10 mouse cellular contexts compared by ENCODE assay signal in the genomic region with DNA sequence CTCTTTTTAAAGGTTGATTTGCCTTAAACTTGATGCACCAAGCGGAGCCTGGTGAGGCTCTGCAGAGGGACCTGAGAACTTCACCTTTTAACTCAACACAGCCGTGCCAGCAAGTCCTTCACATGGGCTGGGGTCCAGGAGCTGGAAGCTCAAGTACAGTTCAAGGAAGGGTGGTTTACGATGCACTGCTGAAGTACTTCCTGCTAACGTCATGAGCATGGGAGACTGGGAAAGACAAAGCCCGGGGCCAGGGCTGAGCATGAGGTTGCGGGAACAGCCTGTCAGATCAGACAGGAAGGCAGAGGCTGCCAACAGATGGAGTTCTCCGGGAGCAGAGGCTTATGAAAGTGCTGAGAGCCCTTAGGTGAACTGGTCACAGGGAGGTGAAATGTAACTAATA. TPM values are rescaled to one million over a fixed set of nuclear protein-coding genes. Genes with fewer than 3 reads are reported as not detected.
DNase-seq lines count a peak whose midpoint lies in the region; ATAC-seq and TF ChIP-seq lines count a peak whose summit lies in the region.
"Had no signal": no experiment of that assay in that cellular context is flagged by ENCODE, and none has a peak within 500 bp of the region (broad histone marks: within the 10 kb centered on the region; RNA-seq: fewer than 3 reads in every experiment).

No protein-coding gene starts in this region.

- no peak overlapping the region for H3K9ac ChIP-seq in forebrain, embryonic 14.5 days (ENCODE audit: low read length)
- H3K9ac ChIP-seq: liver, embryonic 15.5 days had no signal

- no peak for TF ChIP-seq POLR2A in kidney, adult 2 months (IDR thresholded peaks at IDR 0.05; ENCODE audit: low read depth, low read length)

- no peaks in the 10 kb centered on the region for H3K36me3 ChIP-seq in forebrain, embryonic 14.5 days (ENCODE audit: control insufficient read depth, insufficient read depth, low read length)
- H3K36me3 ChIP-seq in forebrain, embryonic 10.5 days (replicated peaks) = no peaks in the 10 kb centered on the region
- no peaks in the 10 kb centered on the region for H3K36me3 ChIP-seq in kidney, adult 2 months (ENCODE audit: control insufficient read depth, insufficient read depth, low read length)
- H3K36me3 ChIP-seq: liver, embryonic 15.5 days had no signal

- H3K4me3 ChIP-seq in forebrain, embryonic 14.5 days (ENCODE audit: low read depth, low read length) = no peak overlapping the region
- no peak overlapping the region for H3K4me3 ChIP-seq in forebrain, embryonic 10.5 days
- H3K4me3 ChIP-seq in kidney, adult 2 months (ENCODE audit: insufficient read depth, low read depth, low read length) = no peak overlapping the region
- H3K4me3 ChIP-seq: liver, embryonic 15.5 days had no signal

- 68% methylated on average over 7 of the region's 7 CpGs for WGBS in forebrain, embryonic 14.5 days
- 68% methylated on average over 7 of the region's 7 CpGs for WGBS in forebrain, embryonic 10.5 days
- WGBS in kidney, adult 2 months = 26% methylated on average over 7 of the region's 7 CpGs

- intact Hi-C loops in gastrocnemius, postnatal 36 days (cut with DNase I) = no loop called here

- no peaks in the 10 kb centered on the region for H3K4me1 ChIP-seq in forebrain, embryonic 14.5 days (ENCODE audit: control insufficient read depth, insufficient read depth, low read length)
- H3K4me1 ChIP-seq in forebrain, embryonic 10.5 days = 0 out of 2 replicates have a peak, but pooled peaks cover 3% of the 10 kb centered on the region
- H3K4me1 ChIP-seq in kidney, adult 2 months (ENCODE audit: control insufficient read depth, insufficient read depth, low read length) = no peaks in the 10 kb centered on the region

- no peak overlapping the region for H3K4me2 ChIP-seq in forebrain, embryonic 14.5 days (ENCODE audit: low read length)
- H3K4me2 ChIP-seq: liver, embryonic 15.5 days had no signal

- H3K27ac ChIP-seq in forebrain, embryonic 14.5 days (ENCODE audit: low read depth, low read length) = no peak overlapping the region
- no peak overlapping the region for H3K27ac ChIP-seq in forebrain, embryonic 10.5 days
- no peak overlapping the region for H3K27ac ChIP-seq in kidney, adult 2 months (ENCODE audit: insufficient read depth, low read depth, low read length)
- H3K27ac ChIP-seq: liver, embryonic 15.5 days had no signal

- ATAC-seq in forebrain, embryonic 14.5 days = no peak
- ATAC-seq: CD4-positive, CD25-positive, alpha-beta regulatory T cell, adult 4 months had no signal

- no peaks in the 10 kb centered on the region for H3K27me3 ChIP-seq in forebrain, embryonic 14.5 days (replicated peaks; ENCODE audit: control insufficient read depth, insufficient read depth, low read length)
- no peaks in the 10 kb centered on the region for H3K27me3 ChIP-seq in forebrain, embryonic 10.5 days (ENCODE audit: poor library complexity, severe bottlenecking)
- H3K27me3 ChIP-seq in kidney, adult 2 months (replicated peaks; ENCODE audit: control insufficient read depth, insufficient read depth, low read length) = no peaks in the 10 kb centered on the region
- H3K27me3 ChIP-seq: liver, embryonic 15.5 days had no signal

- TF ChIP-seq CTCF in kidney, adult 2 months (conservative IDR thresholded peaks at IDR 0.05; ENCODE audit: insufficient read depth, insufficient read length, low read depth, low read length) = no peak

- peak; percentile 3 for DNase-seq in forebrain, embryonic 14.5 days (ENCODE audit: low spot score)
- DNase-seq in forebrain, embryonic 10.5 days (ENCODE audit: extremely low spot score, low spot score) = no peak
- peak; percentile 15 to 16 for DNase-seq in gastrocnemius, postnatal 36 days
- DNase-seq in kidney, adult 2 months = peak; percentile 59
- DNase-seq in lung, postnatal 14 days = peak; percentile 76
- no peak for DNase-seq in left cerebral cortex, adult 18-20 months (ENCODE audit: low spot score in 2 of 2)
- no peak for DNase-seq in layer of hippocampus, adult 11-12 months (ENCODE audit: low spot score)
- DNase-seq in T-cell, adult 2 months (ENCODE audit: low spot score) = no peak

- no peaks in the 10 kb centered on the region for H3K9me3 ChIP-seq in forebrain, embryonic 14.5 days (replicated peaks; ENCODE audit: control insufficient read depth, low read length)
- no peaks in the 10 kb centered on the region for H3K9me3 ChIP-seq in forebrain, embryonic 10.5 days
- H3K9me3 ChIP-seq: liver, embryonic 15.5 days had no signal

RNA-seq across cellular contexts. Expression of a gene that starts 10.9 kb away (rescaled TPM):
- polyA plus RNA-seq in forebrain, embryonic 14.5 days (2014; fragmentation: Nextera tagmentation; extraction: Ambion mirVana) = 0.27 and 0.35 TPM in 2 replicates
- polyA plus RNA-seq in forebrain, embryonic 10.5 days (2016; fragmentation: Nextera tagmentation; extraction: Ambion mirVana) = not detected in 2 replicates
- 1 to 10 TPM; 2.3 to 2.7 TPM for total RNA-seq in gastrocnemius, postnatal 36 days (2021)
- polyA plus RNA-seq in kidney, adult 2 months (2012; rRNA removed) = 0.42 and 0.99 TPM in 2 replicates
- total RNA-seq in left cerebral cortex, adult 18-20 months (2021) = not detected
- polyA plus RNA-seq: CD4-positive, CD25-positive, alpha-beta regulatory T cell, adult 4 months had no signal

RNA-seq across cellular contexts. Expression of a gene that starts 17.2 kb away (rescaled TPM):
- not detected in 2 replicates for polyA plus RNA-seq in forebrain, embryonic 14.5 days (2014; fragmentation: Nextera tagmentation; extraction: Ambion mirVana)
- polyA plus RNA-seq in forebrain, embryonic 10.5 days (2016; fragmentation: Nextera tagmentation; extraction: Ambion mirVana) = not detected in 2 replicates
- total RNA-seq in gastrocnemius, postnatal 36 days (2021) = not detected
- polyA plus RNA-seq in kidney, adult 2 months (2012; rRNA removed) = not detected in 2 replicates
- total RNA-seq in left cerebral cortex, adult 18-20 months (2021) = not detected
- polyA plus RNA-seq: CD4-positive, CD25-positive, alpha-beta regulatory T cell, adult 4 months; liver, embryonic 15.5 days had no signal

RNA-seq across cellular contexts. Expression of a gene that starts 33.5 kb away (rescaled TPM):
- polyA plus RNA-seq in forebrain, embryonic 14.5 days (2014; fragmentation: Nextera tagmentation; extraction: Ambion mirVana) = 99.0 and 110 TPM in 2 replicates
- 41.9 and 48.9 TPM in 2 replicates for polyA plus RNA-seq in forebrain, embryonic 10.5 days (2016; fragmentation: Nextera tagmentation; extraction: Ambion mirVana)
- 100 to 1,000 TPM; 111 to 122 TPM for total RNA-seq in gastrocnemius, postnatal 36 days (2021)
- 132 and 133 TPM in 2 replicates for polyA plus RNA-seq in kidney, adult 2 months (2012; rRNA removed)
- 100 to 1,000 TPM in 1 of 2 experiments, 10 to 100 TPM in 1; 96.5 to 104 TPM for total RNA-seq in left cerebral cortex, adult 18-20 months (2021)

RNA-seq across cellular contexts. Expression of a gene that starts 48.8 kb away (rescaled TPM):
- 4.6 and 5.4 TPM in 2 replicates for polyA plus RNA-seq in forebrain, embryonic 14.5 days (2014; fragmentation: Nextera tagmentation; extraction: Ambion mirVana)
- polyA plus RNA-seq in forebrain, embryonic 10.5 days (2016; fragmentation: Nextera tagmentation; extraction: Ambion mirVana) = 22.7 and 25.3 TPM in 2 replicates
- 1 to 10 TPM; 6.0 to 7.5 TPM for total RNA-seq in gastrocnemius, postnatal 36 days (2021)
- 11.1 and 11.9 TPM in 2 replicates for polyA plus RNA-seq in kidney, adult 2 months (2012; rRNA removed)
- 10 to 100 TPM; 12.3 to 13.0 TPM for total RNA-seq in left cerebral cortex, adult 18-20 months (2021)

RNA-seq across cellular contexts. Expression of a gene that starts 49.4 kb away (rescaled TPM):
- 0.20 and 0.27 TPM in 2 replicates for polyA plus RNA-seq in forebrain, embryonic 14.5 days (2014; fragmentation: Nextera tagmentation; extraction: Ambion mirVana)
- 0.10 and 0.12 TPM in 2 replicates for polyA plus RNA-seq in forebrain, embryonic 10.5 days (2016; fragmentation: Nextera tagmentation; extraction: Ambion mirVana)
- not detected for total RNA-seq in gastrocnemius, postnatal 36 days (2021)
- polyA plus RNA-seq in kidney, adult 2 months (2012; rRNA removed) = 0.08 and 0.13 TPM in 2 replicates
- under 1 TPM; 0.16 to 0.23 TPM for total RNA-seq in left cerebral cortex, adult 18-20 months (2021)
- polyA plus RNA-seq: CD4-positive, CD25-positive, alpha-beta regulatory T cell, adult 4 months had no signal

Comparison
In these comparisons a context has a peak if more than half of its experiments do, and no peak if none do; other contexts are left out.
1. DNase-seq: peak in forebrain, embryonic 14.5 days (single experiment), gastrocnemius, postnatal 36 days (2 of 2), kidney, adult 2 months (single experiment) and lung, postnatal 14 days (single experiment); none in forebrain, embryonic 10.5 days (single experiment), left cerebral cortex, adult 18-20 months (0 of 2), layer of hippocampus, adult 11-12 months (single experiment) and T-cell, adult 2 months (single experiment).